Mouse (Mus musculus) C3H10T1/2 (cell line): ENCODE data around the gene Cd151. TPM values are rescaled to one million over a fixed set of nuclear protein-coding genes. Genes with fewer than 3 reads are reported as not detected.

Source experiments
- polyA plus RNA-seq, 2 experiments: library from polyadenylated mRNA; unstranded; fragments of >200 nt; fragmentation: generic; extraction: Trizol; gene quantifications; one replicate each; pipeline ENCODE4 v1.2.1; 2012; ENCODE audit warnings: missing spikeins in 2 of 2

Cd151 gene
- polyA plus RNA-seq, result 100 to 1,000 TPM; 161 to 178 TPM

DNA sequence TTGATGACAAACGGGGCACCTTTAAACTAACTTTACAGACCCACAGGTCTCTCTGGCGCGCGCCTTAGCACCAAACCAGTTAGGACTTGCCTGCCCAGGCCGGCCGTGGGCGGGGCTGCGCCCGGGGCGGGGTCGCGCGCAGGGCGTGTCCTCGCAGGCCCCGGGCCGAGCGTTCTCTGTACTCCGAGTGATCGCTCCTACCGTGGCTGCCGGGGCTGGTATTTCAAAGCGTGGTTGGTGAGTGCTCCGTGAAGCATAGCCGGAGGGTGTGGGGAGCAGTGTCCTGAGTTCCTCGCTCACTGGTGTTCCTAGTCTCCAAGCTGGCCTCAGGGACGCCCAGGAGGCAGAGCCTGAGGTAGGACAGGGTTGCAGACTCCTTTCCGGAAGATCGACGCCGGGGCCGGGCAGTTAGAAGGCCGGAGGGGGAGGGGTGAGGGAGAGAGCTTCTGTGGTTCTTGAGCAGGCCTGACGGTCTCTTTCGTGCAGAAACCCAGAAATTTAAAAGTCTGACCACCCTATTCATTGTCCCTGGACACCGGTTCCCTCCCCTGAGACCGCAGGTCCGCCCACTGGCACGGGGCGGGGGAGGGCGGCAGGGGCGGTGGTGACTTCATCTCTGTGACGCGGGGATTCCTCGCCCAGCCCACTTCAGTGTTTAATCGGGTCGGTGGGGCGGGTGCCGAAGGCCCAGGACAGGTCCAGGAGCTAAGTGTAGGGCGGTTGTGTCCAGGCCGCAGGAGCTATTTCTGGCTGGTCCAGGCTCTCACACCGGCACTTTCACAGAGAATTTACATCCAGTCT is at the start of gene Cd151:
TSS of gene Cd151 (plus strand) at position 163 of the 801 bp plus-strand sequence.

GRCm38 (mm10) chr7:141429310-141429709 is 37.9 kb upstream of the Cd151 start, which contains the start of gene Cend1:
Cend1 (minus strand) TSS chr7:141429491.

GRCm38 (mm10) chr7:141437178-141438120 is 29.7 kb upstream of the Cd151 start, which contains the start of gene Slc25a22:
Slc25a22 (minus strand) TSS chr7:141437892.

GRCm38 (mm10) chr7:141443828-141444237 is 23.4 kb upstream of the Cd151 start, which contains the start of gene Pidd1:
Pidd1 (minus strand) TSS chr7:141444025.

DNA sequence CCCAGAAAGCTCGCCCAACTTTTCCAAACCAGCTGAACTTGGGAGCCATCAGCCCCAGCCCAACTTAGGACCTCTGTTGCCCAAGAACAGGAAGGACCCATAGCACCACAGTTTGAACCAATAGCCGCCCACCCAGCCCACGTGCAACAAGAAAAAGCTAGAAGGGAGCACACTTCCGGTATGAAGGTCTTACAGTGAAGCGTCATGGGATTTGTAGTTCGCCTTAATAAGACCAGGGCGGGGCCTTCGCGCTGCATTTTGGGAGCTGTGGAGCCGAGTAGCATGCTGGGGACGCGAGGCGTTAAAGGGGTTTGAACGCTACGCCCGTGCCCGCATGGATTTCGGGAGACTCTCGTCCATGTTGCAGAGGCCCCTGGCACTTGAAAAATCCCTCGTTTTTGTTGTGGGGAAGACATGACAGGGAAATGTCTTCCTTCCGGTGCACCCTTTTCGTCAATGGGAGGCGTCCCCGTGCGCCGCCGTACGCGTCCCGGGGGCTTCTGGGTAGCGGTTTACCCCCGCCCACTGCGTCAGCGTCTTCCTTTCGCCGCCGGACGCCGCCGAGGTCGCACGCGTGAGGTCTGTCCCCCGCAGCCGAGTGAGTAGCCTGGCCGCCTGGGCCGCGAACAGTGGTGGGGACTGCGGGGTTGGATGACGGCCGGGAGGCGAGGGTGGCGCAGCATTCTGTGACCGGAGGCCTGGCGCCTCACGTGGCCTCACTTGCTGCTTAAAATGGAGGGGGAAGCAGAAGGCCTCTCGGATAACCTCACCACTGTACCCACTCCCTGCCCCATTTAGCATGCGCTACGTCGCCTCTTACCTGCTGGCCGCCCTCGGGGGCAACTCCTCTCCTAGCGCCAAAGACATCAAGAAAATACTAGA is 19.8 kb upstream of the Cd151 start, which contains the start of gene Rplp2:
TSS of gene Rplp2 (plus strand) at position 261 of the 882 bp plus-strand sequence.

DNA sequence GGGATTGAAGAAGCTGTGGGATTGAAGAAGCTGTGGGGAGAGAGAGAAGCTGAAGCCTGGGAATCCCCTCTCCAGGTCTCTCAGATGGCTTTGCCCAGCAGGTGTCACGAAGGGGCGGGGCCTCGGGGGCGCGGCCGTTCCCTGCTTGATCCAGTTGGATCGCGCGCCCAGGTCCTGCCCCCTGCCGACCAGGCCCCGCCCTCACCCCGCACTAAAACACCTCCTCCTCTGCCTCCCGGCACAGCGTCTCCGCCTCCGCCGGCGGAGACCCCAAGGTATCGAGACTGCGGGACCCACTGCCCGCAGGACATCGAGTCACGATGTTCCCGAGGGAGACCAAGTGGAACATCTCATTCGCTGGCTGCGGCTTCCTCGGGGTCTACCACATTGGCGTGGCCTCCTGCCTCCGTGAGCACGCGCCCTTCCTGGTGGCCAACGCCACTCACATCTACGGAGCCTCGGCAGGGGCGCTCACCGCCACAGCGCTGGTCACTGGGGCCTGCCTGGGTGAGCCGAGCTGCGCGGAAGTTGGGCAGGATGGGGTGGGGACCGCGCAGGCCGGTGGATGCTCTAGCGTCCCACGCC is 12.1 kb upstream of the Cd151 start, which contains the start of gene Pnpla2:
TSS of gene Pnpla2 (plus strand) at position 232 of the 585 bp plus-strand sequence.

DNA sequence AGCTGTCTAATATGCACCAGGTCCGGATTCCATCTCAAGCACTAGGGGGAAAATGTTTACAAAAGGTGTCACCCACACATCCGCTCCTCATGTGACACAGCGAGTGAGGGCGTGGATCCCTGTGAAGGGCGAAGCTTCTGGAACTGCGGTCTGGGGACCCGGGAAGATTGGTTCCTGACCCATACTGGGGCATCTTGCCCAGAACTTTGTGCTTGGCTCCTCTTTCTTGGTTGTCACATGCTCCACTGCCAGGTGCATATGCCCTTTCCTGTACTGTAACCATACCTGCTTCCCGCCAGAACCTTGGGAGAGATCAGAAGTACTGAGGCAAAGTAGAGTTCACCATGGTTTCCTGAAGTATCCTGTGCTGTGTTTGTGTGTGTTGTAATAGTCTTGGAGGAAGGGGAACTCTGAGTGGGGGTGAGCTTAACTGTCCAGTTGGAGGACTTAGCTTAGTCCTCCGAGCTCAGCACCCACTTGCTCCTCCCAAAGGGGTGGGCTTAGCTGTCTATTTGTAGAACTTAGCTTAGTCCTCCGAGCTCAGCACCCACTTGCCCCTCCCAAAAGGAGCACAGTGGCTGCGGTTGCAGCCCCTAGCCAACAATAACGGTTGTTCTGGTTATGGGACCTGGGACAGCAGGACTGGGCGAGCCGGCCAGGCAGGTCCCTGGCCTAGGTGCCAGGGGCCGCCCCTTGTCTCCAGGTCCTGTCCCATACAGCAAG is 6.6 kb upstream of the Cd151 start, which contains the start of gene Cracr2b:
TSS of gene Cracr2b (plus strand) at position 704 of the 723 bp plus-strand sequence.

DNA sequence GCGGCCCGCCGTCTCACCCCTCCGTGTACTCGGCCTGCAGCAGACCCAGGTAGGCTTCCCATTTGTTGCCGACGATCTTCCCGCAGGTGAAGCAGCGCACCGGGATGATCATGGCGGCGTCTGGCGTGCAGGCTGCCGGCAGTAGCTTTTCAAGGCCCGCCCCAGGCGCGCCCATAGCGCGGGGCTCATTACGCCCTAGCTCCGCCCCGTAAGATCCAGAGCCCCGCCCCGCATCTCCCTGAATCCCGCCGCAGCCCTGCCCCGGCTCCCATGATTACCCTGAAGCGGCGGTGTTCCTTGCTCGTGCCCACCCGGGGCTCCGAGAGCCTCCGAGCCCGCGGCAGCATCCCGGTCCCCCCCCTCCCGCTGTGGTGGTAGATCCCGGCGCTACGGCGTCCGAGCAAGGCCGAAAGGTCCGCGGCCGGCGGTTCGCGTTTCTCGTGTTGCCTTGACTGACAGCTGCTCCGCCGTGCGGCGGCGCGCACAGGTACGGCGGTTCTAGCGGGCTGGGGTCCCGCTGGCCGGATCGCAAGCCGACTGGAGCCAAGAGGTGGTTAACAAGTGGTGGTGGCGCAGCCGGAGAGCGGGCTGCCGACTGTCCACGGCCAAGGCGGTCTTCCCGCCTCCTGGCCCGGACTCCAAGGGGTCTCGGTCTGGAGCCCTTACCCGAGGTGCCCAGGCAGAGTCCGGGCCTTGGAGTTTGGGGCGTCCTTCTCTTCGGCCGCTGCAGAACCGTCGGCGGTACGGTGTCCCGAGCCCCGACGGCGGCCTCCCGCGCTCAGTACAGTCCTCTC is 8.0 kb downstream of the Cd151 start, which contains the start of the genes Polr2l and Tspan4:
TSS of gene Polr2l (minus strand) at position 122 of the 794 bp plus-strand sequence.
TSS of gene Tspan4 (plus strand) at position 230 of the 794 bp plus-strand sequence.

Other genes with a start within 250 kb of the Cd151 start
- gene Phrf1, start 238.6 kb upstream of the Cd151 start, polyA plus RNA-seq, result 10 to 100 TPM; 37.5 to 55.7 TPM
- gene Irf7, start 200.9 kb upstream of the Cd151 start, polyA plus RNA-seq, result 1 to 10 TPM in 1 of 2 experiments, under 1 TPM in 1; 0.70 to 6.4 TPM
- under 1 TPM in 1 of 2 experiments, not detected in 1; 0.04 TPM for gene Cdhr5, start 190.6 kb upstream of the Cd151 start, polyA plus RNA-seq
- not detected for gene Sct, start 188.3 kb upstream of the Cd151 start, polyA plus RNA-seq
- under 1 TPM in 1 of 2 experiments, not detected in 1; 0.04 TPM for gene Drd4, start 175.4 kb upstream of the Cd151 start, polyA plus RNA-seq
- 10 to 100 TPM; 21.2 to 45.8 TPM for gene Deaf1, start 139.7 kb upstream of the Cd151 start, polyA plus RNA-seq
- gene Tmem80, start 139.7 kb upstream of the Cd151 start, polyA plus RNA-seq, result 10 to 100 TPM; 27.0 to 32.8 TPM
- gene Eps8l2, start 128.5 kb upstream of the Cd151 start, polyA plus RNA-seq, result 1 to 10 TPM in 1 of 2 experiments, under 1 TPM in 1; 0.15 to 1.3 TPM
- 100 to 1,000 TPM; 168 to 274 TPM for gene Taldo1, start 75.2 kb upstream of the Cd151 start, polyA plus RNA-seq
- 10 to 100 TPM; 19.0 to 44.3 TPM for gene Gatd1, start 53.3 kb upstream of the Cd151 start, polyA plus RNA-seq
- under 1 TPM in 1 of 2 experiments, not detected in 1; 0.02 TPM for gene Cend1, start 37.9 kb upstream of the Cd151 start, polyA plus RNA-seq
- 10 to 100 TPM in 1 of 2 experiments, 1 to 10 TPM in 1; 5.8 to 13.9 TPM for gene Slc25a22, start 29.5 kb upstream of the Cd151 start, polyA plus RNA-seq
- gene Pidd1, start 23.4 kb upstream of the Cd151 start, polyA plus RNA-seq, result 1 to 10 TPM; 4.1 to 5.6 TPM
- over 10,000 TPM in 1 of 2 experiments, 1,000 to 10,000 TPM in 1; 3,471 to 11,217 TPM for gene Rplp2, start 20.0 kb upstream of the Cd151 start, polyA plus RNA-seq
- gene Pnpla2, start 12.2 kb upstream of the Cd151 start, polyA plus RNA-seq, result 10 to 100 TPM; 28.5 to 35.1 TPM
- 1 to 10 TPM; 5.3 to 8.3 TPM for gene Cracr2b, start 6.3 kb upstream of the Cd151 start, polyA plus RNA-seq
- gene Polr2l, start 7.7 kb downstream of the Cd151 start, polyA plus RNA-seq, result 100 to 1,000 TPM in 1 of 2 experiments, 10 to 100 TPM in 1; 73.2 to 208 TPM
- 100 to 1,000 TPM; 245 to 411 TPM for gene Tspan4, start 7.8 kb downstream of the Cd151 start, polyA plus RNA-seq
- 10 to 100 TPM; 21.6 to 42.3 TPM for gene Chid1, start 72.5 kb downstream of the Cd151 start, polyA plus RNA-seq
- gene Ap2a2, start 94.8 kb downstream of the Cd151 start, polyA plus RNA-seq, result 10 to 100 TPM; 41.6 to 67.1 TPM
- under 1 TPM; 0.02 to 0.94 TPM for gene Muc6, start 187.9 kb downstream of the Cd151 start, polyA plus RNA-seq
- gene Muc2, start 222.9 kb downstream of the Cd151 start, polyA plus RNA-seq, result under 1 TPM in 1 of 2 experiments, not detected in 1; 0.07 TPM